Mouse (Mus musculus): ENCODE measurements around the gene App.

DNA sequence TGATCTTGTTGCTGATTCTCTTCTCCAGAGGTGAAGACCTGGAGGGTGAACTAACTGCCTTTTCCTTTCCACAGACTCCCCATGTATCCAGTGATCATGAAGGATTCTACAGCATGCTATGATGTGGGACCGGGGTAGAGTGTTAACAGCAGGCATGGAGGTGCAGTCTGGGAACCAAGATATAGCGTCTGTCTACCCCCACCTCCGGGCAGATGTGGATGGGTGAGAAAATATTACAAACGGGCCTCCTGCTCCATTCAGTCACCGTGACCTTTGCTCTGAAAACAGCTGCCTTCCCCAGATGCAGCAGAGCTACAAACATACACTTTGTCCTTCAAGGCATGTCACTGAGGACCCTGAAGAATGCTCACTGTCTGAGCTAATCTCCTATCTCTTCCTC is 195.0 kb downstream of the App start:
- TF ChIP-seq CTCF (IDR thresholded peaks at IDR 0.05; ENCODE audit: borderline replicate concordance, control insufficient read depth, extremely low read depth, insufficient read depth, low read length, poor library complexity) = no peak
- TF ChIP-seq POLR2A (IDR thresholded peaks at IDR 0.05; ENCODE audit: control insufficient read depth, extremely low read depth, insufficient read depth, low read length, poor library complexity) = no peak

Measured in thymus, adult 2 months (tissue).